Mouse (Mus musculus) stomach, embryonic 14.5 days (tissue): ENCODE results near the gene Mob3b. TPM values are rescaled to one million over a fixed set of nuclear protein-coding genes. Genes with fewer than 3 reads are reported as not detected.

Experiments
- ATAC-seq: fragments of 200-750 bp; cut with Nextera tagmentation; 2 replicates; pipeline ENCODE4 v1.8.0; 2017; ENCODE audit warnings: low read depth, moderate TSS enrichment; ENCODE audit not compliant: insufficient number of reproducible peaks, insufficient read depth, low FRiP score
- H3K27ac ChIP-seq: fragments of 300-500 bp; sonication (generic); 2 replicates; pipeline ENCODE4 v1.5.1; 2014; ENCODE audit warnings: mild to moderate bottlenecking, low read length, moderate library complexity, mixed read lengths
- H3K27me3 ChIP-seq: fragments of 300-500 bp; sonication (generic); 2 replicates; pipeline ENCODE4 v1.6.1; 2014; ENCODE audit warnings: low read length, control low read depth, mixed read lengths; ENCODE audit not compliant: control insufficient read depth, insufficient read depth
- H3K36me3 ChIP-seq: fragments of 300-500 bp; sonication (generic); 2 replicates; pipeline ENCODE4 v1.6.1; 2014; ENCODE audit warnings: mild to moderate bottlenecking, control low read depth, low read length, moderate library complexity, mixed read lengths; ENCODE audit not compliant: control insufficient read depth, insufficient read depth
- H3K4me1 ChIP-seq: fragments of 300-500 bp; sonication (generic); 2 replicates; pipeline ENCODE4 v1.6.1; 2014; ENCODE audit warnings: low read length, control low read depth, mixed read lengths; ENCODE audit not compliant: control insufficient read depth, insufficient read depth
- H3K4me2 ChIP-seq: fragments of 300-500 bp; sonication (generic); replicated peaks from 2 replicates; pipeline ENCODE4 v1.6.1; 2014; ENCODE audit warnings: low read depth, low read length, control low read depth
- H3K4me3 ChIP-seq: fragments of 300-500 bp; sonication (generic); 2 replicates; pipeline ENCODE4 v1.5.1; 2014; ENCODE audit warnings: low read depth, low read length, control low read depth
- H3K9ac ChIP-seq: fragments of 300-500 bp; sonication (generic); replicated peaks from 2 replicates; pipeline ENCODE4 v1.6.1; 2014; ENCODE audit warnings: low read depth, mild to moderate bottlenecking, control low read depth, low read length, moderate library complexity, mixed read lengths
- H3K9me3 ChIP-seq: fragments of 300-500 bp; sonication (generic); 2 replicates; pipeline ENCODE4 v1.6.1; 2016; ENCODE audit warnings: low read depth, low read length, control low read depth; ENCODE audit not compliant: control insufficient read depth
- WGBS: fragments of 180-500 bp; shearing (Covaris S2); extraction: QIAGEN DNeasy Blood & Tissue Kit; methylation state at CpG from one replicate; pipeline ENCODE4 v1.1.7; 2014; 5-methylcytosine and 5-hydroxymethylcytosine counted together
- polyA plus RNA-seq: library from polyadenylated mRNA; unstranded; fragments of >200 nt; fragmentation: Nextera tagmentation; extraction: Ambion mirVana; gene quantifications from 2 replicates; pipeline ENCODE4 v1.2.1, GENCODE M21; 2014

Mob3b gene
- polyA plus RNA-seq, 1 experiment from 2014 or later = 23.6 TPM

DNA sequence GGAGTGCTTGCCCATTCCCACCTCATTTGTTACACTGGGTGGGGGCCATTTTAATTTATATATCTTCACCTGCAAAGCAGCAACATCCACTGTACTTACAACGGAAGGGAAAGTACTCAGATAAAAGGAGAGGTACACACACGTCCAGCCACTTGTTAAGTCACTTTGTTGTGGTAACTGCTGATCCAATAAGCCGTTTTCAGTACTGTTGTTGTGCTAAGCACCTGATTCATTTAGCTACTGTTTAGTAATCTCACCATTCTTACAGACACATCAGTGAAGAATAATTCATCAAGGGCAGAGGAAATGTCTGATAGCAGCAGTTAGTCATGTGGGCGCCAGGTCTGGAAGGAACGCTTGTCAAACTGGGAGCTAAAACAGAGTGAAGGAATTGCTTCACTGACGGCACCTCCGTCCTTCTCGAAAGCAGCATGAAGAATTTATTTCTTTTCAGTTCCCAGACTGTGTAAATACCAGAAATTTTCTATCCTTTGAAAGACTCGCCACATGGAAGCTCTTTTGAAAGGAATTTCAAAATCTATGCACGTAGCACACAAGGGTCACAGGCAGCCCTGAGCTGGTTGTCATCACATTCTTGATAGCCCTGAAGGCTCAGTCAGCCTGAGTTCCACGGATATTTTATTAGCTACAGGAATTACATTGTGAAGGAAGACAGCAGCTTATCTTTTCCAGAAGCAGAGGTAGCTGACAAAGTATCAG, 150.6 kb downstream of the Mob3b start:
- H3K27me3 ChIP-seq = no peaks in the 10 kb centered on the region
- 16% methylated on average over 11 of the region's 11 CpGs for WGBS
- H3K4me1 ChIP-seq = peaks cover 22% of the 10 kb centered on the region; the same call in 1 of the 2 replicates
- no peak for ATAC-seq
- H3K27ac ChIP-seq = no peak overlapping the region
- no peak overlapping the region for H3K4me3 ChIP-seq
- H3K36me3 ChIP-seq = no peaks in the 10 kb centered on the region
- no peaks in the 10 kb centered on the region for H3K9me3 ChIP-seq
- no peak overlapping the region for H3K4me2 ChIP-seq
- H3K9ac ChIP-seq = no peak overlapping the region

DNA sequence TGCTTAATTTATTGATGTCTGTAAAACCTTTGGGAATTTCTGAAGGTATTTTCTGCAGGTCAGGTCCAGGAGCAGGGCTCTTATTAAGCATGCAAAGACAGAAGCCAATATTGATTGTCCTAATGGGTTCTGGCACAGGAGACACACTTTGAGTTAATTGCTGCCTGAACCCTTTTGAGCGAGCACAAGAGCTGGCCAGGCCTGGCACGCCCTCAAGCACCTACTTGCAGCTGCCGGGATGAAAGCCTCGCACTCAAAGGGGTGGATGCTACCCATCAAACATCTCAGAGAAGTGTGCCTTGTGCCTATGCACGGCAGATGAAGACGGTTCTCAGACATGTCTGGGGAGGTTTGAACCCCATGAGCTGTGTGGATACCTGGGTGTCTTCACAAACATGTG, 151.2 kb downstream of the Mob3b start:
- Histone ChIP-seq H3K27me3 (no peaks in the 10 kb centered on the region), H3K9ac (no peak overlapping the region), H3K4me2 (no peak overlapping the region), H3K27ac (no peak overlapping the region), H3K4me1 (peaks cover 22% of the 10 kb centered on the region; the same call in 1 of the 2 replicates), H3K4me3 (no peak overlapping the region), H3K36me3 (no peaks in the 10 kb centered on the region), H3K9me3 (no peaks in the 10 kb centered on the region)
- 49% methylated on average over 6 of the region's 6 CpGs for WGBS
- ATAC-seq = no peak

DNA sequence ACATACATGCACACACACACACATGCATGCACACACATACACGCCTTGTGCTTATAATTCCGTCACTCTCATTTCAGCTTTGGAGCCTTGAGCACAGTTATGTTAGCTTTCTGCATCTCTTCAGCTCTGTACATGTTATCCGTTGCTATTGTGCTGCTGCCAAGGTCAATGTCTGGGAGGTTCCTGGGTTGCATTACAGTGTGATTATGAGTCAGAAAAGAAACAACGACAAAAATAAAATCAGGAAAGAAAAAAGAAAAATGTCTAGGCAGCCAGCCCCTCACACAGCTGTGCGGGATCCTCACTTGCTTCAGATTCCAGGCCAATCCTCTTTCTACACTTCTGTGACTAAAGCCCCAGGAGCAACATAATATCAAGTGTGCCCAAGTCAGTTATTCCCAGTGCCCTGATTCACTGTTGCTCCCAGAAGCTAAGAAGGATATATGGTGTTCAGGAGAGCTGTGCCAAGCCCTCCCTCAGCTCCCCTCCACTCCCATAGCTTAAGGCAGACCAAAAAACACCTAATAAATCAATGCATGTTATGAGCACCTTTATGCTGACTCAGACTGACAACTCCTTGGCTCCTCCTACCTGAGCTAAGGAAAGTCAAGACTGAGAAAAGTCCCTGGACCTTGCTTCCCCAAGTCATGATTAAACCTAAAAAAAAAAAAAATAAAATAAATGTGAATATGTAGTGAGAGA, 152.1 kb downstream of the Mob3b start:
- no peaks in the 10 kb centered on the region for H3K9me3 ChIP-seq
- H3K36me3 ChIP-seq = no peaks in the 10 kb centered on the region
- no peak overlapping the region for H3K4me3 ChIP-seq
- no peak overlapping the region for H3K4me2 ChIP-seq
- H3K9ac ChIP-seq = no peak overlapping the region
- WGBS = 55% methylated on average over 5 of the region's 5 CpGs
- no peak overlapping the region for H3K27ac ChIP-seq
- peaks cover 22% of the 10 kb centered on the region; the same call in 1 of the 2 replicates for H3K4me1 ChIP-seq
- no peaks in the 10 kb centered on the region for H3K27me3 ChIP-seq
- ATAC-seq = 0 out of 2 replicates have a peak, but pooled peaks have one; percentile 8

DNA sequence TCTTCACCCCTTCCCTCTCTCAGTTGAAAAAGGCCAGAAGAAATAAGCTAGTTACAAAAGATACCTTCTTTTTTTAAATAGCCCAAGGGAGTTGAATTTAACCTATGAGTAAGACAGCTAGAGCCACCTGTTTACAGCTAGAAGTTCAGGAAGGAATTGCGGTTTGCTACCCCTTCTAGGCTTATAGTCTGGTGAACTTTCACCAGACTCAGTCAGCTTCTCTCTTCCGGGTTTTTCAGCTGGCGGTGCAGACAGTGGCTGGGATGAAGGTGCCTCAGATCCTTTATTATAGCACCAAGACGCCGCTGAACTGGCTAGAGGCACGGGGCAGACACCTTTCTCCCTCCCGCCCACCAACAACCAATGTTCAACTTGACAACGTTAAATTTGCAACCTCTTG, 152.8 kb downstream of the Mob3b start:
- H3K9me3 ChIP-seq = no peaks in the 10 kb centered on the region
- H3K27ac ChIP-seq = no peak overlapping the region
- H3K36me3 ChIP-seq = no peaks in the 10 kb centered on the region
- H3K4me3 ChIP-seq = no peak overlapping the region
- H3K9ac ChIP-seq = no peak overlapping the region
- no peak for ATAC-seq
- peaks cover 22% of the 10 kb centered on the region; the same call in 1 of the 2 replicates for H3K4me1 ChIP-seq
- 89% methylated on average over 8 of the region's 8 CpGs for WGBS
- H3K27me3 ChIP-seq = no peaks in the 10 kb centered on the region
- H3K4me2 ChIP-seq = no peak overlapping the region

DNA sequence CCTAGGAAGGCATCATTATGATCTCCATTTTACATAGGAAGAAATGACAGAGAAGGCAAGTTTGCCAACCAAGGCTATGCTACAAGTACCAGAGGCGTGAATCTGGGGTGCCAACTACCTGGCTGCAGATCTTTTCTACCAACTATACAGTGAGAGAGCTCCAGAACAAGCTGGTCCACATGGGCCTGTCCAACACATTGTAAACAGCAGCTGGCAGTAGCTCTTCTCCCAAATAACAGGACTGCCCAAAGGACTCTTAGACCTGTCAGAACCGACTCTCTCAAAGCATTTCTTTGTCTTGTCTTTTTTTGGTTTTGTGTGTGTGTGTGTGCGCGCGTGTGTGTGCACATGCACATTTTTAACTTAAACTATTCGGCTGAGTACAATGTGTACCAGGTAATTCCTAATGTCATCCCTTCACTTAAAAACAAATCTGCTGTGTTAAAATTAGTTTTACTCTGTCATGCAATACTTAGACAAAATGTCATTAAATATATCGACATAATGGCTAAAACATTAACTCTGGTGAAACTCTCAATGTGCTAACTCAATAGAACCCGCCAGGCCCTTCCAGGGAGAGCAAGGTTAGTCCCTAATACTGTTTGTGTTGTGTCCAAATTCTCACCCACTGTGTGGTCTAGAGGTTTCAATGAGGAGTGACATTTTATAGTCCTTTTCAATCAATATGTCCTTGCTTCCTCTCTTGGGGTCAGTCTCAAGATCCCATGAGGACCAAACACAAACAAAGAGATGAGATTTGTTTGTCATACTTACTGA, 153.5 kb downstream of the Mob3b start:
- H3K27ac ChIP-seq = no peak overlapping the region
- no peak for ATAC-seq
- H3K9me3 ChIP-seq = no peaks in the 10 kb centered on the region
- no peaks in the 10 kb centered on the region for H3K27me3 ChIP-seq
- H3K9ac ChIP-seq = no peak overlapping the region
- H3K4me3 ChIP-seq = no peak overlapping the region
- no peaks in the 10 kb centered on the region for H3K36me3 ChIP-seq
- WGBS = 88% methylated on average over 8 of the region's 8 CpGs
- H3K4me1 ChIP-seq = peaks cover 22% of the 10 kb centered on the region; the same call in 1 of the 2 replicates
- H3K4me2 ChIP-seq = no peak overlapping the region

DNA sequence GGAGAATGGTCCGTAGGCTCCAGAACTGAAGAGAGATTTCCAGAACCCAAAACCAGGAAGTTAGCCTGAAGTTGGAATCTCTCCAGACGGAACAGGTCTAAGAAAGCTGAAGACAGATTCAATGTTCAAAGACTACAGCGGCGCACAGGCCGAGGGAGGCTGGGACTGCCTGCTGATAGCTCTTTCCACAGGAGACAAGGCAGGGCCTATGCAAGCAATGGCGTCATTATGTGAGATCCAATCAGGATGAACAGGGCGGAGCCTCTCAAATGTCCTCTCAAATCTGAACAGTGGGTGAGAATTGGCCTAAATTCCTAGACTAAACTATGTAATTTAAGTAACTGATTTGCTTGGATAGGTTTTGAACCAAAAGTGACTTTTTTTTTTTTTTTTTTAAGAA, 160.7 kb downstream of the Mob3b start:
- no peaks in the 10 kb centered on the region for H3K36me3 ChIP-seq
- 85% methylated on average over 7 of the region's 7 CpGs for WGBS
- H3K27ac ChIP-seq = no peak overlapping the region
- H3K4me2 ChIP-seq = no peak overlapping the region
- no peak overlapping the region for H3K4me3 ChIP-seq
- peaks cover 17% of the 10 kb centered on the region; the same call in 1 of the 2 replicates for H3K4me1 ChIP-seq
- H3K9me3 ChIP-seq = no peaks in the 10 kb centered on the region
- H3K9ac ChIP-seq = no peak overlapping the region
- ATAC-seq = no peak
- no peaks in the 10 kb centered on the region for H3K27me3 ChIP-seq

DNA sequence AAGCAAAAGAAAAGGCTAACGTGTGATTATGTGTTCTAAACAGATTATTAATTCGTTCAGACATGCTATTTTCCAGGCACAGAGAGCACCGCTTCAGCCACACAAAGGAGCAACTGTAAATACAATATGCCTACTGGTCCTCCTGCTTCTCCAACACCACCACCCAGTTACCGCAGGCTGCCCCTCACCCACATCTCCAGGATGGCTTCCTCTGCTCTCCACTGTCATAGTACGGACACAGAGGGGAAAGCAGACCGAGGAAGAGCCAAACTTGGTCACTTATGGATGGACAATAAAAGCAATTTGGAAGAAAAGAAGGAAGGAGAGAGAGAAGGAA, 163.7 kb downstream of the Mob3b start:
- Histone ChIP-seq H3K4me2 (peak overlapping the region; percentile 35), H3K4me3 (no peak overlapping the region)

DNA sequence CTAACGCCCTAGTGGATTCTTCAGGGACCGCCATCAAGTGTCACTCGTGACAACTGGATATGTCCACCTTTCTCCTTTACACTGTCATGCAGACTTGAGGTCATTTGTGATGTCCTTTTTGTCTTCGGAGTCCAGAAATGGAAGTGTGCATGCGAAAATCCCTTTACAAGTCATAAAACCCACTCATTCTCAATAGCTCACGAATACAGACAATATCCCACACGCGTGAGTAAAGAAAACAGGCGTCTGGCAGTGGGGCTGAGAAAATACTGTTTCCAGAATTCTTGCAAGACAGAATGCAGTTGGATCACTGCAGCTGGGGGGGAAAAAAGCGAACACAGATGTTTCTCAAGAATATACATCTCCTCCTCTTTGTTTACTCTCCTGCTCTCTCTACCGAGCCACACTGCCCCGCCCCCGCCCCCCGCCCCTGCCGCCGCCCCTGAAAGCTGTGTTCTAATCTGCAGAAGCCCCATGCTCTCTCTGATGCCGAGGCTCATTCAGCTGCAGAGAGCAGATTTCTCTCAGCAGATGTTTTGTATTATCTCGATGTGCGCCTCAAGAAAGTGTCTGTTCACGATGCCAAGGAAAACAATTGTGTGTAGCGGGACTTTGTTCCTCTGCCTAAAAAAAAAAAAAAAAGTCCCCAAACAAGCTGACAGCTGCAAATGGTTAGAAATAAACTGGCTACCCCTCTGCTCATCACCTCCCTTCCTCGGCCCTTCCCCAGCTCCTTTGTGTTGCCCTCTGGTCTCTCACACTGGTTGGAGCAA, 164.2 kb downstream of the Mob3b start:
- Histone ChIP-seq H3K27me3 (no peaks in the 10 kb centered on the region), H3K36me3 (no peaks in the 10 kb centered on the region), H3K27ac (peak overlapping the region; percentile 84), H3K9me3 (no peaks in the 10 kb centered on the region), H3K4me1 (peaks cover 24% of the 10 kb centered on the region; the same call in 1 of the 2 replicates), H3K4me2 (peak overlapping the region; percentile 35), H3K4me3 (no peak overlapping the region), H3K9ac (0 out of 2 replicates have a peak overlapping the region, but pooled peaks have one; percentile 14)
- 30% methylated on average over 21 of the region's 22 CpGs for WGBS
- peak; percentile 74; the same call in 1 of the 2 replicates for ATAC-seq

More for the DNA sequence above, 163.7 kb downstream of the Mob3b start:
- no peak for ATAC-seq
- H3K27ac ChIP-seq = peak overlapping the region; percentile 84
- H3K36me3 ChIP-seq = no peaks in the 10 kb centered on the region
- 39% methylated on average over 6 of the region's 6 CpGs for WGBS
- no peaks in the 10 kb centered on the region for H3K27me3 ChIP-seq
- peaks cover 24% of the 10 kb centered on the region; the same call in 1 of the 2 replicates for H3K4me1 ChIP-seq
- no peak overlapping the region for H3K9ac ChIP-seq
- no peaks in the 10 kb centered on the region for H3K9me3 ChIP-seq
